Mouse (Mus musculus) embryonic fibroblast, embryonic 13.5 days (primary cell): ENCODE measurements around the gene Lbx2.

Experiments
- CTCF ChIP-seq: IDR thresholded peaks from 2 replicates; pipeline ENCODE4 v1.5.1; 2011; ENCODE audit warnings: mild to moderate bottlenecking, control low read depth, low read length, moderate library complexity, borderline replicate concordance; ENCODE audit not compliant: insufficient read depth
- POLR2A ChIP-seq: IDR thresholded peaks from 2 replicates; pipeline ENCODE4 v1.6.1; 2011; ENCODE audit warnings: low read depth, mild to moderate bottlenecking, control low read depth, low read length, moderate library complexity

DNA sequence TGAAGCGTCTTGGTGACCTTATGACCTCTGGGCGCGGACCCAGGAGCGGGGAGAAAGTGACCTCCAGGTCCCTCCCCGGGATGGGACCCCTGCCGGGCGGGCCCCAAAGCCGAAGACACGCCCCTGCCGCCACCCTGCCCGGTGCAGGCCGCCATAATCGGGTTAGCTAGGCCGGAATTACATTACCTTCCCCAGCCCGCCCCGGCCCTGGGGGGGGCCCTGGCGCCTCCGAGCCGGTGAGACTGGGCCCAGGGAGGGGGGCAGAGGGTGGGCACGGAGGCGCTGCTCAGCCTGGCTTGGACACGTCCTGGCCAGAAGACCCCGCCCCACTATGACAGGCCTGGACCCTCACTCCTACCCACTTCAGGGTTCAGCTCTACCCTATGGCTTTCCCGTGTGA is 14.9 kb upstream of the Lbx2 start:
- TF ChIP-seq CTCF (no peak), POLR2A (no peak)
